Mouse (Mus musculus): ENCODE measurements at regions not wholly inside any gene's neighbourhood (a gene's known extent, or its start where the extent isn't known, plus 50 kb on each side); places are given as distances from the start of the nearest gene placed in this dataset.

DNA sequence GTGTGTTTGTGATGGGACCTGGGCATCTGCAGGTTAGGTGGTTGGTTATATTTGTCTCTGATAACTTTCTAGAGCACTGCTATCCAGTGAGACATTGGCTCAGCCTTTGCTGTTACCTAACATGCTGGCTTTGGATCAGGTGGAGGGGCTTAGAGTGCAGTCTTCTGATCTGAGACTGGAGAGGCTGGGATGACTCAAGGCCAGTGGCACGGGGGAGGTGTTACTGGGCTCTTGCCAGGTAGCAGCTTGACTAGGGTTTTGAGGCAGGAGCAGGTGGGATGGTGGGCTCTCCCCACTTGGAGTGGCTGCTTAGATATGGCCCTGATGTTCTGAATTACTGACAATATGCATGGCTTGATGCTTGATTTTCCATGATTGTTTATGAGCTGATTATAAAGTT, 236.0 kb downstream of the Zfp704 start:
- no peak for DNase-seq (ENCODE audit: low spot score in 2 of 2)

DNA sequence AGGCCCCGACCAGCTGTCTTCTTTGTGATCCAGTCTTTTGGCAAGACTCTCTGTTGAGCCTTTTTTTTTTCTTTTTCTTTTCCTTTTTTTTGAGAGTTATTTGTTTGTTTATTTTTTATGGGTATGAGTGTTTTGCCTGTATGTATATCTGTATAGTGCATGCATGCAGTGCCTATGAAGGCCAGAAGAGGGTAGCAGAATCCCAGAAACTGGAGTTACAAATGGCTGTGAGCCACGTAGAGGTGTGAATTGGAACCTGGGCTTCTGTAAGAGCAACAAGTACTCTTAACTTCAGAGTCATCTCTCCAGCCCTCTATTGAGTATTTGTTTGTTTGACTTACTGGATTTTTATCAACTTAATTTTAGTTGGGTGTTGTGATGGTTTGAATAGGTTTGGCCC, 239.8 kb downstream of the Zfp704 start:
- no peak for DNase-seq (ENCODE audit: low spot score in 2 of 2)

DNA sequence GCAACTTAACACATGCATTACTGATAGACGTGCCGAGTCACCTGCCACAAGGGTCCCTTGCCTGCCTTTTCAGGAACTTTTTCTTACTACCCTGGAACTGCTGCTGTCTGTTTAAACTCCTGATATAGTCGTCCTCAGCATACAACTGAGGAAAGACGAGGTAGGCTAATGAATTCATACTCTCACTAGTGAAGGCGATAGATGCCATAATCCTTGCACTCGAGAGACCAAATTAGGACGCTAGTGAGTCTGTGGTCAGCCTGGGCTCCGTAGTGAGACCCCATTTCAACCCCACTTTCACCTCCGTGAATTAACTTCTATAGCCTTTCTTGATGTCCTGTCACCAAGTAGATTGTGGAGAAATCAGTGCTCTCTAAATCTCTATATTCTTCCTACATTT, 244.1 kb downstream of the Zfp704 start:
- DNase-seq (ENCODE audit: low spot score in 2 of 2): peak; percentile 1 to 33

DNA sequence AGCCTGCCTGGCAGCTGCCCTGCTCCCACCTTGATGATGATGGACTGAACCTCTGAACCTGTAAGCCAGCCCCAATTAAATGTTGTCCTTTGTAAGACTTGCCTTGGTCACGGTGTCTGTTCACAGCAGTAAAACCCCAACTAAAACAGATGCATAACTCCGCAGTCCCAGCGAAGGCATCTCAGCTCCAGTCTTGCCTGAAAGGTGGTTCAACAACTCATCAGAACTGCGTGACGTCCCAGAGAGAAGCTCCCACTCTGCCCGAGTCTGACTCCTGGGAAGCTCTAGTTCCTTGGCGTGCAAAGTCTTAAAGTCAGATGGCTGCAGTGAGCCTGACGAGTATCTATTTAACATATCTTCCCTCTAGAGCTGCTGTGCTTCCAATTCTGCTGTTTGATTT, 250.7 kb downstream of the Zfp704 start:
- peak; percentile 7 to 39 for DNase-seq (ENCODE audit: low spot score in 2 of 2)

DNA sequence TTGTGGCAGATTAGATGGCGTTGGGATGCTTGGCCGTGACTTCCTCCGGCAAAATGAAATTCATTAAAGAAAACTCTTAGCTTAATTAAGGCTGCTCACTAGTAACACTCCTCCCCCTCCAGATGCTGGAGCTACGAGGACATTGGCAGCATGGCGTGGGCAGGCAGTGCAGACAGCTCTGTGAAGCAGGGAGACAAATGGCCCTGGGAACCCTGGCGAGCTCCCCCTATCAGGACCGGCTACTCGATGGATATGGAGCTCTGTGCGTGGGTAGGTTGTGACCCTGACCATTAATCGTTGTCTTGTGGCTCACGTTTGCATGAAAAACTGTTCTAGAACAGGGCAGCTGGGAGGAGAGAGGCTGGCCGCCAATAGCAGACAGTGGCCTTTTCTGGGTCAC, 251.8 kb downstream of the Zfp704 start:
- peak; percentile 18 to 54 for DNase-seq (ENCODE audit: low spot score in 2 of 2)

DNA sequence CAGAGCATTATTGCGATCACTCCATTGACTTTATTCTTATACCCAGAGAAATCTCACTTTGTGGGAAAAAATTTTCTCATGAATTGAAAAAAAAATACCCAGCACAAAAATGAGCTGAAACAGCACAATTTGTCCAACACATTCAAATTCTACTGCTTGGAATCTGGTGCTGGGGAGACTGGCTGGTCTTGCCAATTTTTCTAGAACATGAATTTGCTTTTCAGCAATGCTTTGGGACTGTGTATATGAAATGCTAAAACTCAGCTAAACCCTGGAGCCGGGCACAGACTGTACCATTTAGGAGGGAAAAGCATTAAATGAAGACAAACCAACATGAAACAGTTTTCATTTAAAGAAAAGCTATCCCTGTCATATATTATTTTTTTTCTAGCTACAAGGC, 252.2 kb downstream of the Zfp704 start:
- DNase-seq (ENCODE audit: low spot score in 2 of 2): no peak

DNA sequence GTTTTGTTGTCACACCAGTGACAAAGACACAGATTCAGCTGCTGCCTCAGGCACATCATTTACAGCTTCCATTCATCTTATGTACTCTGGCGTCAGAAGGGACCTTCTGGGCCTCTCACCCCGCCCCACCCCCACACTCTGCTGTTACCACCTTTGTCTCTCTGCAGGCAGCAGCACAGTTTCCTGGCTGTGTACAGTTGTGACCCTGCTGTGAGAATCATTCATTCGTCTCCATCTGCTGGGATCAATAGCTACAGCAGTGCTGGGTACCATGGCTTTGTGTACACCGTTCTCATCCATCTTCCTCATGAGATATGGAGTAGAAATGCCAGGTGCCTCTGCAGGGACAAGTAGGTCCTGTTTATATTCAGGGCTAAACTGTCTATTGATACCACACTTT, 254.0 kb downstream of the Zfp704 start:
- no peak for DNase-seq (ENCODE audit: low spot score in 2 of 2)

DNA sequence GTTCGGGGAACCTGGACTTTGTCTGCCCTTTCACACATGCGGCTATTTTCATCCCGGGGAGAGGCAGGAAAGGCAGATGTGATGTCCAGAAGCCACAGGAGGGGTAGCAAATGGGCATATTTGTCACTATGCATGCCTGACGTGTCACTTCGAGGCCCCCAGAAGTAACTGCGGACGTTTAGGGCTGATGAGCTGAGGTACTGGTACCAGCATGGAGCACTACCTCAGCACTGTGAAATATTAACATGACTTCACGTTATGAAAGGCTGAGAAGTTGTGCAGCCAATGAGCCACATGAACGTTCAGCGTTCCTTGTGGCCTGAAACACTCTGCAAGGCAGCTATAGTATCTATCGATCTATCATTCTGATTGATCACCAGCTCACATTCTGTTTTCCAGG, 255.1 kb downstream of the Zfp704 start:
- DNase-seq (ENCODE audit: low spot score in 2 of 2): no peak

DNA sequence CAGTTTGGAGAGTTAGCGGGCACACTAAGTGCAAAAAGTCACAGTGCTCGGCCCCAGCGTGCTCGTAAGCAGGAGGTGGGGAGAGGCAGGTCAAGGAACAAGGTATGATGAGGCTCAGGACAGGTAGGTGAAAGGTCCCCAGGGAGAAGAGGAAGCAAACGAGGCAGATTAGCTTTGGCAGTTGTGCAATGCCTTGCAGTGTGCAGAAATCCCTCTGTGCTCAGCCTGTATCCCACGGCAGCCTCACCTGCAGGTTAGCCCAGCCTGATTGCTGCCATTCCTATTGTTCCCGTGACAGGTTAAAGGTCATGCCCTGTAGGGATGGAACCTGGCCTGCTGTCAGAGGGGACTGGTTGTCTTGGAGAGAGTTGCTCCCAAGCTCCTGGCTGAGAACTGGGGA, 257.6 kb downstream of the Zfp704 start:
- DNase-seq (ENCODE audit: low spot score in 2 of 2): no peak

DNA sequence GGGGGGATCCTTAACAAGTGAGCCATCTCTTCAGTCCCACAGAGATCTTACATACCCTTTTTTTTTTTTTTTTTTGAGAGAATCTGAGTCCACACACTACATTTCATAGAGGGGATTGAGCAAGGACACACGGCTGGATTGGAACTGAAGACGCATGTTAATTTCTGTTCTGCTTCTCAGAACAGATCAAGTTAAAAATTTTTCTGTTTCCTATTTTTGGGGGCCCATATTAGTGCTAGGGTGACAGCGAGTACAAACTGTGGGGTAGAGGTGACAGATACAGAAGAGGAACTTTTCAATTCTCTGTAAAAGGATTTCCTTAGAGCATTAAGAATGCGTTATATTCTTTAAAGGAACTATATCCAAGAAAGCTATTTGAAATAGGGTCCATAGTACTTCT, 260.1 kb downstream of the Zfp704 start:
- no peak for DNase-seq (ENCODE audit: low spot score in 2 of 2)

DNA sequence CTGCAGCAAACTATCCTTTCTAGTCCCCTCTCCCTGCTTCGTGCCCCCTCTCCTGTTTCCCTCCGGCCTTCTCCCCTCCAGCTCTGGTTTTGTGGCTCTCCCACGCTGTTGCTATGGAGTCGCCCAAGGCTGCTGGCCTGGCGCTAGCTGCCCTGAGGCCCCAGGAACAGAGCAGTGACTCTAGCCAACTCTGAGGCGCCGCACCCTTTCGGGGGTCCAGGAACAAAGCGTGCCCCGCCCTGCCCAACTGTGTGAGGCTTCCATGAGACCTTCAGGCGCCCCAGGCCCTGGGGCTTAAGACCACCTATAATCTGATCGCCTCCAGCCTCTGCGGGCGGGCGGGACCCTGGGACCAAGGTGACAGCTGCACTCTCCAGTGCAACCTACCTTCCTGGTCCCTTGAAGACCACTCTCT, 262.4 kb downstream of the Zfp704 start:
- DNase-seq (ENCODE audit: low spot score in 2 of 2): peak; percentile 60 to 68

DNA sequence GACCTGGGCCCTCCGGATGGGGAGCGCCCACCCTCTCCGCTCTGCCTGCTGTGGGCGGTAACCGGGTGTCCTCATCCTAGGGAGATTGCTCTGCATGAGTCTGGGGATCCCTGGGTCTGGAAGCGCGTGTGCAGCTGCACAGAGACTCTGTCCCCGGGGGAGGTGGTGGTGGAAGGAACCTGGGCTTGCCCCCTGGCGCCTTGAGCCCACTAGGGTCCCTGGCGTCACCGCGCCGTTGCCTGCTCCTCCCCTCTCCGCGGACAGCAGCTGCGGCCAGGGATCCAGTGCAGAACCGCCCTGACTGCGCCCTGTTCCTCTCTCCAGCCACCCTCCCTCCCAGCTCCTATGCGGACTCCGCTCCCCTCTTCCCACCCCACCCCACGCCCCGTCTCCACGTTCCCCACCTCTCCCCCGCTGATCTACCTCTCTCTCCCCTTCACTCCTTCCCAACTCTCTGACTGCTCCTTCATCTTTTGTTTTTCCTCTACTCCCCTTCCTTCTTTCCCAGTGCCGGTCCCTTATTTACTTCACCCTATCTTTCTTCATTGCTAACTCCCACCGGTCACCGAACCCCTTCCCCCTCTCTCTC, 262.9 kb downstream of the Zfp704 start:
- DNase-seq (ENCODE audit: low spot score in 2 of 2): peak; percentile 45 to 61

DNA sequence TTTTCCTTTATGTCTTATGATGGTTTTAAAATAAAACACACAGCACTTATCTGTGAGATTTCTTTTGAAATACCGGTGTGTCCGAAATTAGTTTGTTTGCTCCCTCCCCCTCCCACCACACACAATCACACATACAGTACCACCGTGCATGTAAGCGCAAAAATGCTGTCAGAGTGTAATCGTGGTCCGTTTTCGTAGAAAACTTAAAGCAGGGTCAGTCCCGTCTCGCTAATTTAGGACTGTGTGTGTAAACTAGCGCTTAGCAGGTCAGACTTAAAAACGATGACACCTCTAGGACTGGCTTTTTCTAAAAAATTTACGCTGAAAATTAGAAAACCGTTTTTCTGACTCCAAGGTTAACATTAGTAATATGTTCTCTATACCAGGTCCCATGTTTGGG, 263.5 kb downstream of the Zfp704 start:
- DNase-seq (ENCODE audit: low spot score in 2 of 2): peak in 1 of 2 experiments; percentile 8

DNA sequence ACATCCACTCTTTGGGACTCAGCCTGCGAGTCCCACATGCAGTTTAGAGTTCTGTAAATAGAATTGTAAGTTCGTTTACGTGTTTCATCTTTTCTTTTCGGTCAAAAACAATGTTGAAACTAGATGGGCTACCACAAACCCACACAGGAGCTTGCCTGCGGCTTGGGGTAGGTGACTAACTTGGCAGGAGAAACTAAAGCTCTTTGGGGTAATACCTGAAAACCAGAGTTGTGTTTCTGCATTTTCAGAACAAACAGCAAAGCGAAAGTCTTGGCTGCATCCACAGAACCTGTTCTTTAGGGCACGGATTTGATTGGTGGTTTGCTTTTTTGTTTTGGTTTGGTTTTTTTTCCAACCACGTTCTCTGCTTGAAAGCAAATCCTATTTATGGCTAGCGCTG, 264.0 kb downstream of the Zfp704 start:
- no peak for DNase-seq (ENCODE audit: low spot score in 2 of 2)

DNA sequence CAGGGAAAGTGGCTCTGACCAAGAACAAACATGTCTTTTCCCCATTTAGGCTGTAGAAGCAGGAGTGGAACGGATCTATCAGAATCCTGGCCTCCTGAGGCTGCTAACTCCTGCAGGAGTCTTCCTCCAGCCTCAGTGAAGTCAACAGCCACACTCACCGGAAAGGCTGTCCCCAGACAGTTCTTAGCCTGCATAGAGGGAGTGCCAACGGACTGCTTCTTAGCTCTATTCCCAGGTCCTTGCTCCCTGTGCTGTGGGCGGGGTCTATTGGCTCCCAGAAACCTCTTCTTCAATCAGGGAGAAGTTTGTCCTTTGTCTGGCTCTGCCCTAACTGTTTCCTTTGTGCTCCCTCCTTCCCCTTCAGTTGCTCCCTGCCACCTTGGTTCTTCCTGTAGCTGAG, 266.3 kb downstream of the Zfp704 start:
- DNase-seq (ENCODE audit: low spot score in 2 of 2): no peak

DNA sequence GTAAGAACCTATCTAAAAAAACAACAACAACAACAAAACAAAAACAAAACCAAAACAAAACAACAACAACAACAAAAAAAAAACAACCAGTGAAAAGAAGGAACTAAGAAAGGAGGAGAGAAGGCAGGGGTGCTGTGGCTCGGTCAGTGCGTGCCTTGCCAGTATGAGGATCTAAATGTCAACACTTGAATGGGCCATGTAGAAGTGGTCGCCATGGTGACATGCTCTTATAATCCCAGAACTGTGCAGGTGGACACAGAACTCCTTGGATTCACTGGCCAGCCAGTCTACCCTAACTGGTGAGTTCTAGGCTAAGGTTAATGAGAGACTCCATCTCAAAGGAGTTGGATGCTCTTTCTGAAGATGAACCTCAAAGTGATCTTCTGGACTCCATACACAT, 267.7 kb downstream of the Zfp704 start:
- DNase-seq (ENCODE audit: low spot score in 2 of 2): no peak

DNA sequence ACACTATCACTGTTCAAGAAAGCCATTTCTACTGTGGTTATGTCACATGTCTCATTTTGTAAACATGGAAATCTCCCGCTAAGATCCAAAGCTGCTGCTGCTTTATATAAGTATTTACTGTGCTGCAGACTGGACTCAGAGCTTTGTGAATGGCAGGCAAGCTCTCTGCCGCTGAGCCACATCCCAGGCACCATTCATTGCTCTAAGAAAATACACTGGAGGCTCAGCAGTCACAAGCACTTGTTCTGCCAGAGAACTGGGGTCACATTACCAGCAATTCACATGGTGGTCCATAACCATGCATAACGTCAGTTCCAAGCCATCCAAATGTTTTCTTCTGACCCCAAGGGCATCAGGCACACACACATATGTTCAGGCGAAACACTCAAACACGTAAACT, 268.2 kb downstream of the Zfp704 start:
- no peak for DNase-seq (ENCODE audit: low spot score in 2 of 2)

DNA sequence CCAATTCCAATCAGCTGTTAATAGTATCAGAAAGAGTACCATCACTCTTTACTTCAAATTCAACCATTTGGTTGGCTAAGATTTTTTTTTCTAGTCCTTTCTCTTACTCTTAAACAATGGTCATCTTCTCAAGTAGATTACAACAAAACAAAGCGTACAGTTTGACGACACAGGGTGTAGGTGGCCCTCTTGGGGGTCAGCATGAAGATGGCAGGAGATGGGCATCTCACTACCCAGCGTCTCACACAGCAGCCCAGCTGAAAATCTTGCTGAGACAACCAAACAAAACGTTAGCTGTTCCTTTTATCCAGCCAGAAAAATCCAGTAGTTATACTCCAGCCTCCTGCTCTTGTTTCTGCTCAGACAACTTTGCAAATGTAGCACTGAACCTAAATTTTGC, 268.6 kb downstream of the Zfp704 start:
- DNase-seq (ENCODE audit: low spot score in 2 of 2): no peak

DNA sequence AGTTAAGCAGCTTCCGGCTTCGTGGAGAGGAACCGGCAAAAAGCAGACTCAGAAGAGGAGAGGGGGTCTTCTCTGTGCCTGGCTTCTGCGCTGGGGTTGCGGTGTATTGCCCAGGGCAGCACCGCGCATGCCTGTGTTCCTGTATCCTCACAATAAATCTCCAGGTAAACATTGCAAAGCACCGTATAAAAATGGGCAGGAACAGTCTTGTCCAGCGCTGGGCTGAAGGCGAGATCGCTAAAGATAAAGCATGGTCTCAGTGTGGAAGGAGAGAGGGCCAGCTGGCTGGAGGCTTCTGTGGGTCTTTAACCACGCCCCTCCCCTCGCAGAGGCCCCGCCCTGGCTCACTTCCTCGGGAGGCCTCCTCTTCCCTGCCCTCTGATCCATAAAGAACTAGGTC, 269.1 kb downstream of the Zfp704 start:
- peak; percentile 54 to 70 for DNase-seq (ENCODE audit: low spot score in 2 of 2)

DNA sequence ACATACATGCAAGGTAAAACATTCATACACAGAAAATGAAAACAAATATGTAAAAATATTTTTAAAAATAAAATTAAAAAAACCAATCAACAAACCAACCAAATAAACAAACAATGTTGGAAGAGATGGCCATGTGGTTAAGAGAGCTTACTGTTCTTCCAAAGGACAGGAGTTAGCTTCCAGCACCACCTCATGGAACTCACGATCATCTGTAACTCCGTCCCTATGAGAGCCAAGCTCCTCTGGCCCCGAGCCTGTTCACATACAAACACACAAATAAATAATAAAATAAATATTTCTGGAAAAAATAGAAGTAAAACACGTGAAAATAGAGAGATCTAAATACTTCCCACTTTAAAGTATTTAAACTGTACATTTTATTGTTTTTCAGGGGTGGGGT, 269.5 kb downstream of the Zfp704 start:
- no peak for DNase-seq (ENCODE audit: low spot score in 2 of 2)

DNA sequence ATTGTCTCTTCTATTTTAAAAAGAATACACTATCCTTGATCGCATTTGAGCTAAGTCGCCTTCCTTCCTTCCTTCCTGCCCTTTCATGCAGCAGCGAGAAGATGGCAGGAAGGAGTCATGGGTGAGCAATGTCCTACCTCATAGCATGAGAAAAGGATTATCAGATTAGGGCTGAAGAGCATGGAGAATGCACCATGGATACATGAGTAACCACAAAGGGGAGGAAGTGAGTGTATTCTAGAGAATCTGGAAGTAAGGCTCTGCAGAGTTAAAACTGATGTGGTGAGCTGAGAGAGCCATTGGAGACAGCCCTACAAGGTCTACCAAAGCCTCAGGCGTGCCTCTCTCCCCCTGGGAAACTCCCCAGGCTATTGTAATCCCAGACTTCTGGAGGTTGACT, 270.2 kb downstream of the Zfp704 start:
- no peak for DNase-seq (ENCODE audit: low spot score in 2 of 2)

DNA sequence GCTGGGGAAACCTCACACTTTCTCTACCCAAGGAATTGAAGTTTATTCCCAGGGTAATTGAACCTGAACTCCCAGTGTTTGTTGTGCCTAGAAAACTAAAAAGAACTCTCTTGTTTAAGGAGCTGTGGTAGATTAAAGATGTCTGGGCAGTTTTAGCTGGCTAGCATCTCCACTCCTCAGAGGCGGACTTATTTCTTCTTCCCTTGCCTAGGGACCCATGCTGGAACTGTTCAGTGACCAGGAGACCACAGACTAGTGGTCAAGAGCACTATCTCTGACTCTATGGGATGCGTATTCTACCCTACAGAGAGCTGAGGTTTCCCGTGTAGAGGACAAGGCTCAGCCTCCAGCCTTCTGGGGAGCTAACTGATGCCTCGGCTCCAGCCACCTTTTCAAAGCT, 274.3 kb downstream of the Zfp704 start:
- no peak for DNase-seq (ENCODE audit: low spot score in 2 of 2)

Measured in urinary bladder, postnatal 4 days (tissue).